Mouse (Mus musculus) intestine, embryonic 15.5 days (tissue): ENCODE measurements at regions not wholly inside any gene's neighbourhood (a gene's known extent, or its start where the extent isn't known, plus 50 kb on each side); places are given as distances from the start of the nearest gene placed in this dataset.

Experiments
- ATAC-seq: fragments of 200-750 bp; cut with Nextera tagmentation; 2 replicates; pipeline ENCODE4 v1.8.0; 2017; ENCODE audit warnings: moderate TSS enrichment, moderate library complexity
- H3K27ac ChIP-seq: fragments of 300-500 bp; sonication (generic); 2 replicates; pipeline ENCODE4 v1.5.1; 2015; ENCODE audit warnings: mild to moderate bottlenecking, inconsistent platforms
- H3K27me3 ChIP-seq: fragments of 300-500 bp; sonication (generic); replicated peaks from 2 replicates; pipeline ENCODE4 v1.6.1; 2015; ENCODE audit warnings: inconsistent platforms
- H3K36me3 ChIP-seq: fragments of 300-500 bp; sonication (generic); 2 replicates; pipeline ENCODE4 v1.6.1; 2015; ENCODE audit warnings: inconsistent platforms
- H3K4me1 ChIP-seq: fragments of 300-500 bp; sonication (generic); replicated peaks from 2 replicates; pipeline ENCODE4 v1.6.1; 2015; ENCODE audit warnings: inconsistent platforms
- H3K4me2 ChIP-seq: fragments of 300-500 bp; sonication (generic); replicated peaks from 2 replicates; pipeline ENCODE4 v1.6.1; 2015; ENCODE audit warnings: mild to moderate bottlenecking, inconsistent platforms
- H3K4me3 ChIP-seq: fragments of 300-500 bp; sonication (generic); replicated peaks from 2 replicates; pipeline ENCODE4 v1.5.1; 2015; ENCODE audit warnings: inconsistent platforms
- H3K9ac ChIP-seq: fragments of 300-500 bp; sonication (generic); 2 replicates; pipeline ENCODE4 v1.6.1; 2015; ENCODE audit warnings: inconsistent platforms
- H3K9me3 ChIP-seq: fragments of 300-500 bp; sonication (generic); 2 replicates; pipeline ENCODE4 v1.6.1; 2016; ENCODE audit warnings: inconsistent platforms
- WGBS: fragments of 180-500 bp; shearing (Covaris S2); methylation state at CpG from one replicate; pipeline ENCODE4 v1.1.7; 2015; 5-methylcytosine and 5-hydroxymethylcytosine counted together

- 43% methylated on average over 26 of the region's 26 CpGs for WGBS
- peak overlapping the region; percentile 41 for H3K4me2 ChIP-seq
- H3K36me3 ChIP-seq: no peaks in the 10 kb centered on the region
- ATAC-seq: no peak; the same call in 1 of the 2 replicates
- H3K4me3 ChIP-seq: no peak overlapping the region
- no peak overlapping the region for H3K9ac ChIP-seq
- H3K4me1 ChIP-seq: no peaks in the 10 kb centered on the region
- no peaks in the 10 kb centered on the region for H3K9me3 ChIP-seq
- no peaks in the 10 kb centered on the region for H3K27me3 ChIP-seq
- H3K27ac ChIP-seq: no peak overlapping the region
Observed at GRCm38 (mm10) chr16:93486646-93487550, 117.0 kb downstream of the Setd4 start.

GRCm38 (mm10) chr16:93469957-93470356, 133.9 kb downstream of the Setd4 start:
- WGBS: 81% methylated on average over 6 of the region's 6 CpGs
- H3K4me1 ChIP-seq: no peaks in the 10 kb centered on the region
- no peak overlapping the region for H3K9ac ChIP-seq
- no peaks in the 10 kb centered on the region for H3K36me3 ChIP-seq
- no peaks in the 10 kb centered on the region for H3K27me3 ChIP-seq
- H3K4me2 ChIP-seq: no peak overlapping the region
- no peak overlapping the region for H3K27ac ChIP-seq
- no peaks in the 10 kb centered on the region for H3K9me3 ChIP-seq
- no peak overlapping the region for H3K4me3 ChIP-seq
- ATAC-seq: no peak

- ATAC-seq: no peak
- no peaks in the 10 kb centered on the region for H3K27me3 ChIP-seq
- no peaks in the 10 kb centered on the region for H3K36me3 ChIP-seq
- no peak overlapping the region for H3K27ac ChIP-seq
- no peak overlapping the region for H3K9ac ChIP-seq
- H3K9me3 ChIP-seq: no peaks in the 10 kb centered on the region
- no peak overlapping the region for H3K4me3 ChIP-seq
- 69% methylated on average over 5 of the region's 5 CpGs for WGBS
- no peak overlapping the region for H3K4me2 ChIP-seq
- no peaks in the 10 kb centered on the region; the same call in 1 of the 2 replicates for H3K4me1 ChIP-seq
Observed at GRCm38 (mm10) chr16:93465741-93466140, 138.1 kb downstream of the Setd4 start.

- no peaks in the 10 kb centered on the region for H3K27me3 ChIP-seq
- no peak overlapping the region for H3K4me2 ChIP-seq
- H3K9me3 ChIP-seq: no peaks in the 10 kb centered on the region
- no peaks in the 10 kb centered on the region; the same call in 1 of the 2 replicates for H3K4me1 ChIP-seq
- H3K9ac ChIP-seq: no peak overlapping the region
- H3K36me3 ChIP-seq: no peaks in the 10 kb centered on the region
- ATAC-seq: no peak
- 56% methylated on average over 2 of the region's 2 CpGs for WGBS
- H3K4me3 ChIP-seq: no peak overlapping the region
- no peak overlapping the region for H3K27ac ChIP-seq
Observed at GRCm38 (mm10) chr16:93464898-93465297, 139.0 kb downstream of the Setd4 start.

GRCm38 (mm10) chr16:93463405-93463804, 140.5 kb downstream of the Setd4 start:
- WGBS: 85% methylated on average over 13 of the region's 13 CpGs
- H3K27ac ChIP-seq: no peak overlapping the region

GRCm38 (mm10) chr16:93462286-93462610, 141.6 kb downstream of the Setd4 start:
- no peak overlapping the region for H3K4me2 ChIP-seq
- no peak overlapping the region for H3K27ac ChIP-seq
- no peaks in the 10 kb centered on the region for H3K36me3 ChIP-seq
- 19% methylated on average over 8 of the region's 8 CpGs for WGBS
- no peaks in the 10 kb centered on the region for H3K9me3 ChIP-seq
- no peak overlapping the region for H3K9ac ChIP-seq
- H3K4me1 ChIP-seq: no peaks in the 10 kb centered on the region; the same call in 1 of the 2 replicates
- ATAC-seq: no peak
- H3K27me3 ChIP-seq: no peaks in the 10 kb centered on the region
- H3K4me3 ChIP-seq: no peak overlapping the region

More at GRCm38 (mm10) chr16:93463405-93463804, 140.5 kb downstream of the Setd4 start:
- H3K9ac ChIP-seq: no peak overlapping the region
- H3K36me3 ChIP-seq: no peaks in the 10 kb centered on the region
- H3K4me3 ChIP-seq: no peak overlapping the region
- H3K27me3 ChIP-seq: no peaks in the 10 kb centered on the region
- no peaks in the 10 kb centered on the region; the same call in 1 of the 2 replicates for H3K4me1 ChIP-seq
- no peak overlapping the region for H3K4me2 ChIP-seq
- ATAC-seq: no peak
- H3K9me3 ChIP-seq: no peaks in the 10 kb centered on the region

- Histone ChIP-seq H3K36me3 (no peaks in the 10 kb centered on the region), H3K4me1 (no peaks in the 10 kb centered on the region; the same call in 1 of the 2 replicates), H3K4me2 (no peak overlapping the region), H3K4me3 (no peak overlapping the region), H3K9me3 (no peaks in the 10 kb centered on the region), H3K27me3 (no peaks in the 10 kb centered on the region), H3K9ac (no peak overlapping the region), H3K27ac (no peak overlapping the region; the same call in 1 of the 2 replicates)
- ATAC-seq: no peak; the same call in 1 of the 2 replicates
- WGBS: 59% methylated on average over 27 of the region's 27 CpGs
Observed at GRCm38 (mm10) chr16:93461406-93462285, 142.2 kb downstream of the Setd4 start.

GRCm38 (mm10) chr16:93459497-93460240, 144.2 kb downstream of the Setd4 start:
- no peaks in the 10 kb centered on the region for H3K9me3 ChIP-seq
- ATAC-seq: no peak
- H3K4me3 ChIP-seq: no peak overlapping the region
- WGBS: 63% methylated on average over 12 of the region's 12 CpGs
- H3K4me1 ChIP-seq: no peaks in the 10 kb centered on the region; the same call in 1 of the 2 replicates
- no peaks in the 10 kb centered on the region for H3K36me3 ChIP-seq
- no peak overlapping the region for H3K27ac ChIP-seq
- no peaks in the 10 kb centered on the region for H3K27me3 ChIP-seq
- H3K9ac ChIP-seq: no peak overlapping the region
- no peak overlapping the region for H3K4me2 ChIP-seq

GRCm38 (mm10) chr16:93458598-93459496, 145.0 kb downstream of the Setd4 start:
- H3K9ac ChIP-seq: no peak overlapping the region
- ATAC-seq: no peak

GRCm38 (mm10) chr16:93458011-93458585, 145.8 kb downstream of the Setd4 start:
- Histone ChIP-seq H3K27me3 (no peaks in the 10 kb centered on the region), H3K9ac (no peak overlapping the region), H3K4me3 (no peak overlapping the region), H3K9me3 (no peaks in the 10 kb centered on the region), H3K36me3 (no peaks in the 10 kb centered on the region), H3K4me2 (no peak overlapping the region), H3K27ac (no peak overlapping the region), H3K4me1 (no peaks in the 10 kb centered on the region; the same call in 1 of the 2 replicates)
- WGBS: 82% methylated on average over 20 of the region's 20 CpGs
- ATAC-seq: no peak

More at GRCm38 (mm10) chr16:93458598-93459496, 145.0 kb downstream of the Setd4 start:
- no peaks in the 10 kb centered on the region for H3K27me3 ChIP-seq
- no peak overlapping the region for H3K27ac ChIP-seq
- H3K4me3 ChIP-seq: no peak overlapping the region
- no peaks in the 10 kb centered on the region for H3K9me3 ChIP-seq
- 48% methylated on average over 25 of the region's 25 CpGs for WGBS
- H3K36me3 ChIP-seq: no peaks in the 10 kb centered on the region
- H3K4me1 ChIP-seq: no peaks in the 10 kb centered on the region; the same call in 1 of the 2 replicates
- no peak overlapping the region for H3K4me2 ChIP-seq
